Mouse (Mus musculus) stomach, adult 2 months (tissue): ENCODE results near the gene Grip1. TPM values are rescaled to one million over a fixed set of nuclear protein-coding genes. Genes with fewer than 3 reads are reported as not detected.

Experiments used
- polyA plus RNA-seq: library from polyadenylated mRNA; depleted of rRNA; stranded (reverse); fragments of >200 nt; gene quantifications from 2 replicates; pipeline ENCODE4 v1.2.3, GENCODE M21; 2012; rRNA removed

Gene Grip1
- polyA plus RNA-seq, result 0.19 and 0.25 TPM in 2 replicates

DNA sequence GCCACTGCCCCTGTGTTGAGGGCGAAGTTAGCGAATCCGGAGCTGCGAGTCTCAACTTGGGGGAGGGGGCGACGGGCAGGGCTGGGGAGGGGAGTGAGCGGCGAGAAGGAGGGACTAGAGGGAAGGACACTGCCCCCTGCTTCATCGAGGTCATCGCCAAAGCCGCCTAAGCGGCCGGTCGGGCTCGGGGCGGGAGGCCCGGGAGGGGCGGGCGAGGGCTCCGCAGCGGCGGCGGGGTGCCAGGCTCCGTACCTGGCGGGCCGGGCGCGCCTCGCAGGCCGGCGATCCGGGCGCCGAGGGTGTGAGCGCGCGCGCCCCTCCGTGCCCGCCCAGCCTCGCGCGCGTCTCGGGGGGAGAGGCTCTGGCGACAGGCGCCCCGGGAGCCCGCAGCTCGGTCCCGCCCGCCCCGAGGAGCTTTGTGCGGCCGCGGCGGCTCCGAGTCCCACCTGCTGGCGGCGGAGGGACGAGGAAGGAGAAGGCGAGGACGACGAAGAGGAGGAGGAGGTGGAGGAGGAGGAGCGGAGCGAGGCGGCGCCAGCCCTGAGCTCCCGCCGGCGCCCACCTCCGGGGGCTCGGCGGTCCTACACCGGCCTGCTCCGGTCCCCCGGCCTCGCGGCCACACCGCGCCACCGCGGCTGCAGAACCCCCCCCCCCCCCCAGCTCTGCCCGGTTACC lies at the start of gene Grip1:
Gene Grip1, plus strand, starts transcription at position 400 of the 675 bp plus-strand sequence.

DNA sequence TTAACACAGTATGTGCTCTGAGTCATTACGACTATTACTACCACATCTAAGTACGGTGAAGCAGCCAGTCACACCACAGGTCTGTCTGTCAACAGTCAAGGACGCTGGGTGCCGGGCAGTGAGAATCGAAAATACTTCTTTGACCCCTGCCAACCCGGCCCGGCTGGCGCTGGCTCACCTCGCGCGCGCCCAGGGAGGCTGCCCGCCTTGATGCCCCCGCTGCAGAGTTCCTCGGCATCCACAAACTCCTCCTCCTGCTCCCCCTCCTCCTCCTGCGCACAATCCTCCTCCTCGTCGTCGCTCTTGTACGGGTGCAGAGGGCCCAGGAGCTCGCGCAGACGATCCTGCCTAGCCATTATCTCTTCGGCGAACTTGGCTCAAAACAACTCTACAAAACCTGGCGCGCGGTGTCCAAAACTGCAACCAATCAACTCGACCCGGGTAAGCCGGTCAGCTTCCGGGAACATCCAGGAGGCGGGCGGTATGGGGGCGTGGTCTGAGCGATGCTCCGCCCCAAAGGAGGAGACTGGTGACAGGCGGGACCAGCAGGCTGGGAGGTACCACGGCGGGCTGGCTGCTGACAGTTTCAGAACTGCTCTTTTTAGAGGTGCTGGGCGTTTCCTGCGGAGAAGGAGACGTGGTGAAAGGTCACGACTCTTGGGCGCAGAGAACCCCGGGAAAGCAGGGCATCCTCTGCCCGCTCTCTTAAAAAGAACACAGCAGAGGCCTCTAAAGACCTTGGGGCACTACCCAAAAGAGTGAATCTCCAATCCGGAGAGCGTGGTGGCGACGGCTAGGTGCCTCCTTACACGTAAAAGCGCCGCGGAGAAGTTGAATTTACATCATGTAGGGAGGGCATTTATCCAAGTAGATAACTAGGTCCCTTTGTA lies 659.1 kb downstream of the Grip1 start, which contains the start of gene Helb:
Gene Helb, minus strand, starts transcription at position 481 of the 890 bp plus-strand sequence.

Other genes with a start within 250 kb of the Grip1 start
- 3.1 and 5.2 TPM in 2 replicates for gene Cand1, start 213.8 kb upstream of the Grip1 start, polyA plus RNA-seq